Mouse (Mus musculus): ENCODE data around the gene Colgalt2. TPM values are rescaled to one million over a fixed set of nuclear protein-coding genes. Genes with fewer than 3 reads are reported as not detected.

Colgalt2 gene
- polyA plus RNA-seq, 1 experiment: 0.32 TPM

GRCm38 (mm10) chr1:152386188-152386835 is 13.3 kb upstream of the Colgalt2 start, which contains the start of gene Tsen15:
Gene Tsen15 (minus strand): TSS chr1:152386688.
- no peak within 1 kb of the TSS for H3K27ac ChIP-seq (ENCODE audit: insufficient read depth, low read length)
- no peaks in the 10 kb centered on the region for H3K4me1 ChIP-seq (ENCODE audit: control insufficient read depth, insufficient read depth, insufficient read length)
- no peaks in the 10 kb centered on the region; the same call in 1 of the 2 replicates for H3K36me3 ChIP-seq (ENCODE audit: control insufficient read depth, insufficient read depth, low read length)
- H3K27me3 ChIP-seq (ENCODE audit: control insufficient read depth, insufficient read depth, low read length): no peaks in the 10 kb centered on the region
- under 1% methylated on average over 57 of the region's 57 CpGs for WGBS
- H3K4me3 ChIP-seq (ENCODE audit: extremely low read depth, insufficient read depth, insufficient read length): peak within 1 kb of the TSS; percentile 80
- peak; percentile 47 to 79 for DNase-seq (ENCODE audit: low read depth in 1 of 2, low spot score in 2 of 2)
- no peak for TF ChIP-seq CTCF (IDR thresholded peaks at IDR 0.05; ENCODE audit: extremely low read depth, insufficient read depth, insufficient read length, insufficient replicate concordance)
- TF ChIP-seq POLR2A (IDR thresholded peaks at IDR 0.05; ENCODE audit: low read depth, low read length): no peak

- no peaks in the 10 kb centered on the region for H3K36me3 ChIP-seq (ENCODE audit: control insufficient read depth, insufficient read depth, low read length)
- no peak for TF ChIP-seq POLR2A (IDR thresholded peaks at IDR 0.05; ENCODE audit: low read depth, low read length)
- DNase-seq (ENCODE audit: low read depth in 1 of 2, low spot score in 2 of 2): no peak
- no peaks in the 10 kb centered on the region for H3K27me3 ChIP-seq (ENCODE audit: control insufficient read depth, insufficient read depth, low read length)
- H3K27ac ChIP-seq (ENCODE audit: insufficient read depth, low read length): no peak overlapping the region
- H3K4me1 ChIP-seq (ENCODE audit: control insufficient read depth, insufficient read depth, insufficient read length): no peaks in the 10 kb centered on the region
- no peak overlapping the region for H3K4me3 ChIP-seq (ENCODE audit: extremely low read depth, insufficient read depth, insufficient read length)
Measured at GRCm38 (mm10) chr1:152389271-152389670, 10.4 kb upstream of the Colgalt2 start.

- WGBS: 94% methylated on average over 3 of the region's 3 CpGs
- TF ChIP-seq POLR2A (IDR thresholded peaks at IDR 0.05; ENCODE audit: low read depth, low read length): no peak
- TF ChIP-seq CTCF (IDR thresholded peaks at IDR 0.05; ENCODE audit: extremely low read depth, insufficient read depth, insufficient read length, insufficient replicate concordance): no peak
Measured at GRCm38 (mm10) chr1:152394137-152394536, 5.5 kb upstream of the Colgalt2 start.

GRCm38 (mm10) chr1:152394956-152395515 is 4.6 kb upstream of the Colgalt2 start:
- H3K27ac ChIP-seq (ENCODE audit: insufficient read depth, low read length): no peak overlapping the region
- DNase-seq (ENCODE audit: low read depth in 1 of 2, low spot score in 2 of 2): no peak
- H3K36me3 ChIP-seq (ENCODE audit: control insufficient read depth, insufficient read depth, low read length): no peaks in the 10 kb centered on the region
- TF ChIP-seq CTCF (IDR thresholded peaks at IDR 0.05; ENCODE audit: extremely low read depth, insufficient read depth, insufficient read length, insufficient replicate concordance) (no peak), POLR2A (IDR thresholded peaks at IDR 0.05; ENCODE audit: low read depth, low read length) (no peak)
- no peak overlapping the region for H3K4me3 ChIP-seq (ENCODE audit: extremely low read depth, insufficient read depth, insufficient read length)
- no peaks in the 10 kb centered on the region; the same call in 1 of the 2 replicates for H3K4me1 ChIP-seq (ENCODE audit: control insufficient read depth, insufficient read depth, insufficient read length)
- H3K27me3 ChIP-seq (ENCODE audit: control insufficient read depth, insufficient read depth, low read length): peaks cover 3% of the 10 kb centered on the region; the same call in 1 of the 2 replicates
- WGBS: 84% methylated on average over 4 of the region's 4 CpGs

More at GRCm38 (mm10) chr1:152394137-152394536, 5.5 kb upstream of the Colgalt2 start:
- DNase-seq (ENCODE audit: low read depth in 1 of 2, low spot score in 2 of 2): no peak
- Histone ChIP-seq H3K27ac (ENCODE audit: insufficient read depth, low read length) (no peak overlapping the region), H3K4me3 (ENCODE audit: extremely low read depth, insufficient read depth, insufficient read length) (no peak overlapping the region), H3K4me1 (ENCODE audit: control insufficient read depth, insufficient read depth, insufficient read length) (no peaks in the 10 kb centered on the region), H3K27me3 (ENCODE audit: control insufficient read depth, insufficient read depth, low read length) (peaks cover 3% of the 10 kb centered on the region; the same call in 1 of the 2 replicates), H3K36me3 (ENCODE audit: control insufficient read depth, insufficient read depth, low read length) (no peaks in the 10 kb centered on the region)

GRCm38 (mm10) chr1:152398708-152399107 is 922 bp upstream of the Colgalt2 start:
- H3K4me3 ChIP-seq (ENCODE audit: extremely low read depth, insufficient read depth, insufficient read length): no peak overlapping the region

GRCm38 (mm10) chr1:152400556-152401540 is 1.2 kb downstream of the Colgalt2 start:
- Histone ChIP-seq H3K27ac (ENCODE audit: insufficient read depth, low read length) (no peak overlapping the region), H3K36me3 (ENCODE audit: control insufficient read depth, insufficient read depth, low read length) (no peaks in the 10 kb centered on the region), H3K27me3 (ENCODE audit: control insufficient read depth, insufficient read depth, low read length) (peaks cover 6% of the 10 kb centered on the region; the same call in 1 of the 2 replicates), H3K4me1 (ENCODE audit: control insufficient read depth, insufficient read depth, insufficient read length) (no peaks in the 10 kb centered on the region; the same call in none of the 2 replicates), H3K4me3 (ENCODE audit: extremely low read depth, insufficient read depth, insufficient read length) (no peak overlapping the region)
- no peak for DNase-seq (ENCODE audit: low read depth in 1 of 2, low spot score in 2 of 2)
- whole genome bisulfite sequencing: 26% methylated on average over 14 of the region's 14 CpGs
- TF ChIP-seq POLR2A (IDR thresholded peaks at IDR 0.05; ENCODE audit: low read depth, low read length): no peak
- TF ChIP-seq CTCF (IDR thresholded peaks at IDR 0.05; ENCODE audit: extremely low read depth, insufficient read depth, insufficient read length, insufficient replicate concordance): no peak

More at GRCm38 (mm10) chr1:152398708-152399107, 922 bp upstream of the Colgalt2 start:
- Histone ChIP-seq H3K27ac (ENCODE audit: insufficient read depth, low read length) (no peak overlapping the region), H3K4me1 (ENCODE audit: control insufficient read depth, insufficient read depth, insufficient read length) (no peaks in the 10 kb centered on the region; the same call in none of the 2 replicates), H3K27me3 (ENCODE audit: control insufficient read depth, insufficient read depth, low read length) (peaks cover 6% of the 10 kb centered on the region; the same call in 1 of the 2 replicates), H3K36me3 (ENCODE audit: control insufficient read depth, insufficient read depth, low read length) (no peaks in the 10 kb centered on the region)
- no peak for TF ChIP-seq CTCF (IDR thresholded peaks at IDR 0.05; ENCODE audit: extremely low read depth, insufficient read depth, insufficient read length, insufficient replicate concordance)
- TF ChIP-seq POLR2A (IDR thresholded peaks at IDR 0.05; ENCODE audit: low read depth, low read length): no peak
- WGBS: 72% methylated on average over 1 of the region's 1 CpGs
- no peak for DNase-seq (ENCODE audit: low read depth in 1 of 2, low spot score in 2 of 2)

Data from spleen, adult 2 months (tissue).